Mouse (Mus musculus): Measurements from ENCODE around the gene Renbp. TPM values are rescaled to one million over a fixed set of nuclear protein-coding genes. Genes with fewer than 3 reads are reported as not detected.

The Renbp gene
- polyA plus RNA-seq, 1 experiment from 2014 or later, result 788 TPM

GRCm38 (mm10) chrX:73891551-73892152 lies 39.0 kb downstream of the Renbp start, which contains the start of gene Avpr2:
Gene Avpr2, plus strand, starts transcription at chrX:73892102.
- H3K9ac ChIP-seq (ENCODE audit: low read depth, low read length), result no peak within 1 kb of the TSS
- H3K27me3 ChIP-seq (replicated peaks; ENCODE audit: control insufficient read depth, insufficient read depth, low read length), result no peaks in the 10 kb centered on the region
- WGBS, result 53% methylated on average over 6 of the region's 6 CpGs
- no peak within 1 kb of the TSS for H3K27ac ChIP-seq (ENCODE audit: low read depth, low read length)
- TF ChIP-seq CTCF (IDR thresholded peaks at IDR 0.05; ENCODE audit: low read depth), result no peak
- H3K4me1 ChIP-seq (replicated peaks; ENCODE audit: control insufficient read depth, insufficient read depth, low read length), result no peaks in the 10 kb centered on the region
- H3K4me3 ChIP-seq (ENCODE audit: low read depth, low read length), result no peak within 1 kb of the TSS
- no peaks in the 10 kb centered on the region for H3K36me3 ChIP-seq (ENCODE audit: control insufficient read depth, insufficient read depth)
- no peak within 1 kb of the TSS for H3K4me2 ChIP-seq (replicated peaks; ENCODE audit: low read depth)
- no peak for ATAC-seq
- no peaks in the 10 kb centered on the region for H3K9me3 ChIP-seq (ENCODE audit: control insufficient read depth)

- no peak overlapping the region for H3K9ac ChIP-seq (ENCODE audit: low read depth, low read length)
- H3K4me1 ChIP-seq (replicated peaks; ENCODE audit: control insufficient read depth, insufficient read depth, low read length), result no peaks in the 10 kb centered on the region
- H3K9me3 ChIP-seq (ENCODE audit: control insufficient read depth), result no peaks in the 10 kb centered on the region
- WGBS, result 41% methylated on average over 6 of the region's 6 CpGs
- no peak overlapping the region for H3K27ac ChIP-seq (ENCODE audit: low read depth, low read length)
- H3K36me3 ChIP-seq (ENCODE audit: control insufficient read depth, insufficient read depth), result no peaks in the 10 kb centered on the region
- TF ChIP-seq CTCF (IDR thresholded peaks at IDR 0.05; ENCODE audit: low read depth), result no peak
- H3K27me3 ChIP-seq (replicated peaks; ENCODE audit: control insufficient read depth, insufficient read depth, low read length), result 0 out of 2 replicates have a peak, but pooled peaks cover 13% of the 10 kb centered on the region
- ATAC-seq, result no peak
- H3K4me3 ChIP-seq (ENCODE audit: low read depth, low read length), result no peak overlapping the region
- H3K4me2 ChIP-seq (replicated peaks; ENCODE audit: low read depth), result no peak overlapping the region
These were observed 49.2 kb downstream of the Renbp start for GRCm38 (mm10) chrX:73881463-73881862.

GRCm38 (mm10) chrX:73881036-73881427 lies 49.6 kb downstream of the Renbp start:
- Histone ChIP-seq H3K27ac (ENCODE audit: low read depth, low read length) (no peak overlapping the region), H3K4me3 (ENCODE audit: low read depth, low read length) (peak overlapping the region; percentile 34), H3K27me3 (replicated peaks; ENCODE audit: control insufficient read depth, insufficient read depth, low read length) (0 out of 2 replicates have a peak, but pooled peaks cover 14% of the 10 kb centered on the region), H3K4me2 (replicated peaks; ENCODE audit: low read depth) (peak overlapping the region; percentile 65), H3K36me3 (ENCODE audit: control insufficient read depth, insufficient read depth) (no peaks in the 10 kb centered on the region), H3K9ac (ENCODE audit: low read depth, low read length) (no peak overlapping the region), H3K9me3 (ENCODE audit: control insufficient read depth) (no peaks in the 10 kb centered on the region), H3K4me1 (replicated peaks; ENCODE audit: control insufficient read depth, insufficient read depth, low read length) (no peaks in the 10 kb centered on the region)
- no peak for ATAC-seq
- WGBS, result 30% methylated on average over 16 of the region's 16 CpGs
- no peak for TF ChIP-seq CTCF (IDR thresholded peaks at IDR 0.05; ENCODE audit: low read depth)

GRCm38 (mm10) chrX:73880194-73881035 lies 50.2 kb downstream of the Renbp start:
- H3K27me3 ChIP-seq (replicated peaks; ENCODE audit: control insufficient read depth, insufficient read depth, low read length), result 0 out of 2 replicates have a peak, but pooled peaks cover 14% of the 10 kb centered on the region
- peak; percentile 31; the same call in 1 of the 2 replicates for ATAC-seq
- 15% methylated on average over 29 of the region's 48 CpGs for WGBS
- no peak overlapping the region for H3K27ac ChIP-seq (ENCODE audit: low read depth, low read length)
- TF ChIP-seq CTCF (IDR thresholded peaks at IDR 0.05; ENCODE audit: low read depth), result no peak
- H3K4me2 ChIP-seq (replicated peaks; ENCODE audit: low read depth), result peak overlapping the region; percentile 65
- no peaks in the 10 kb centered on the region for H3K4me1 ChIP-seq (replicated peaks; ENCODE audit: control insufficient read depth, insufficient read depth, low read length)
- H3K4me3 ChIP-seq (ENCODE audit: low read depth, low read length), result peak overlapping the region; percentile 34
- no peak overlapping the region for H3K9ac ChIP-seq (ENCODE audit: low read depth, low read length)
- no peaks in the 10 kb centered on the region for H3K9me3 ChIP-seq (ENCODE audit: control insufficient read depth)
- no peaks in the 10 kb centered on the region for H3K36me3 ChIP-seq (ENCODE audit: control insufficient read depth, insufficient read depth)

GRCm38 (mm10) chrX:73877014-73877413 lies 53.6 kb downstream of the Renbp start:
- H3K4me3 ChIP-seq (ENCODE audit: low read depth, low read length), result no peak overlapping the region
- WGBS, result 78% methylated on average over 1 of the region's 1 CpGs
- no peak overlapping the region for H3K27ac ChIP-seq (ENCODE audit: low read depth, low read length)
- no peak for TF ChIP-seq CTCF (IDR thresholded peaks at IDR 0.05; ENCODE audit: low read depth)
- no peak overlapping the region for H3K4me2 ChIP-seq (replicated peaks; ENCODE audit: low read depth)
- no peaks in the 10 kb centered on the region for H3K9me3 ChIP-seq (ENCODE audit: control insufficient read depth)
- H3K27me3 ChIP-seq (replicated peaks; ENCODE audit: control insufficient read depth, insufficient read depth, low read length), result 0 out of 2 replicates have a peak, but pooled peaks cover 14% of the 10 kb centered on the region
- no peaks in the 10 kb centered on the region for H3K36me3 ChIP-seq (ENCODE audit: control insufficient read depth, insufficient read depth)
- ATAC-seq, result no peak
- H3K9ac ChIP-seq (ENCODE audit: low read depth, low read length), result no peak overlapping the region
- H3K4me1 ChIP-seq (replicated peaks; ENCODE audit: control insufficient read depth, insufficient read depth, low read length), result no peaks in the 10 kb centered on the region

GRCm38 (mm10) chrX:73875881-73876280 lies 54.8 kb downstream of the Renbp start:
- WGBS, result 70% methylated on average over 2 of the region's 2 CpGs
- no peak overlapping the region for H3K27ac ChIP-seq (ENCODE audit: low read depth, low read length)
- H3K4me2 ChIP-seq (replicated peaks; ENCODE audit: low read depth), result no peak overlapping the region
- no peak for TF ChIP-seq CTCF (IDR thresholded peaks at IDR 0.05; ENCODE audit: low read depth)
- H3K27me3 ChIP-seq (replicated peaks; ENCODE audit: control insufficient read depth, insufficient read depth, low read length), result 0 out of 2 replicates have a peak, but pooled peaks cover 14% of the 10 kb centered on the region
- H3K4me3 ChIP-seq (ENCODE audit: low read depth, low read length), result no peak overlapping the region
- ATAC-seq, result no peak
- no peaks in the 10 kb centered on the region for H3K36me3 ChIP-seq (ENCODE audit: control insufficient read depth, insufficient read depth)
- H3K4me1 ChIP-seq (replicated peaks; ENCODE audit: control insufficient read depth, insufficient read depth, low read length), result no peaks in the 10 kb centered on the region
- no peaks in the 10 kb centered on the region for H3K9me3 ChIP-seq (ENCODE audit: control insufficient read depth)
- no peak overlapping the region for H3K9ac ChIP-seq (ENCODE audit: low read depth, low read length)

Other genes starting within 250 kb of the Renbp start
- 380 and 382 TPM in 2 replicates for gene Bcap31, start 214.7 kb downstream of the Renbp start, polyA plus RNA-seq (2015; fragmentation: Nextera tagmentation; extraction: Ambion mirVana)
- gene Abcd1, start 214.3 kb downstream of the Renbp start, polyA plus RNA-seq (2015; fragmentation: Nextera tagmentation; extraction: Ambion mirVana), result 46.5 and 51.3 TPM in 2 replicates
- 0.22 and 0.27 TPM in 2 replicates for gene Plxnb3, start 173.8 kb downstream of the Renbp start, polyA plus RNA-seq (2015; fragmentation: Nextera tagmentation; extraction: Ambion mirVana)
- gene Srpk3, start 156.4 kb downstream of the Renbp start, polyA plus RNA-seq (2015; fragmentation: Nextera tagmentation; extraction: Ambion mirVana), result 0.90 and 1.3 TPM in 2 replicates
- gene Idh3g, start 144.0 kb downstream of the Renbp start, polyA plus RNA-seq (2015; fragmentation: Nextera tagmentation; extraction: Ambion mirVana), result 142 and 145 TPM in 2 replicates
- 299 and 323 TPM in 2 replicates for gene Ssr4, start 143.8 kb downstream of the Renbp start, polyA plus RNA-seq (2015; fragmentation: Nextera tagmentation; extraction: Ambion mirVana)
- gene Pdzd4, start 105.9 kb downstream of the Renbp start, polyA plus RNA-seq (2015; fragmentation: Nextera tagmentation; extraction: Ambion mirVana), result 0.12 and 0.22 TPM in 2 replicates
- 0.12 TPM in 1 of 2 replicates, not detected in the other for gene Avpr2, start 38.7 kb downstream of the Renbp start, polyA plus RNA-seq (2015; fragmentation: Nextera tagmentation; extraction: Ambion mirVana)
- gene L1cam, start 34.7 kb downstream of the Renbp start, polyA plus RNA-seq (2015; fragmentation: Nextera tagmentation; extraction: Ambion mirVana), result 3.1 and 3.2 TPM in 2 replicates
- 2.5 and 2.7 TPM in 2 replicates for gene Arhgap4, start 9.0 kb downstream of the Renbp start, polyA plus RNA-seq (2015; fragmentation: Nextera tagmentation; extraction: Ambion mirVana)
- 76.6 and 76.7 TPM in 2 replicates for gene Naa10, start 8.9 kb downstream of the Renbp start, polyA plus RNA-seq (2015; fragmentation: Nextera tagmentation; extraction: Ambion mirVana)
- gene Hcfc1, start 35.5 kb upstream of the Renbp start, polyA plus RNA-seq (2015; fragmentation: Nextera tagmentation; extraction: Ambion mirVana), result 19.0 and 22.6 TPM in 2 replicates
- 21.6 and 22.7 TPM in 2 replicates for gene Irak1, start 93.1 kb upstream of the Renbp start, polyA plus RNA-seq (2015; fragmentation: Nextera tagmentation; extraction: Ambion mirVana)
- not detected in 2 replicates for gene Opn1mw, start 196.6 kb upstream of the Renbp start, polyA plus RNA-seq (2015; fragmentation: Nextera tagmentation; extraction: Ambion mirVana)
- gene Mecp2, start 204.5 kb upstream of the Renbp start, polyA plus RNA-seq (2015; fragmentation: Nextera tagmentation; extraction: Ambion mirVana), result 7.9 and 8.5 TPM in 2 replicates
- not detected in 2 replicates for gene Tex28, start 237.0 kb upstream of the Renbp start, polyA plus RNA-seq (2015; fragmentation: Nextera tagmentation; extraction: Ambion mirVana)
- gene Tktl1, start 246.4 kb upstream of the Renbp start, polyA plus RNA-seq (2015; fragmentation: Nextera tagmentation; extraction: Ambion mirVana), result not detected in 2 replicates